Mouse (Mus musculus): Measurements from ENCODE around the gene Gprc6a.

The Gprc6a gene

GRCm38 (mm10) chr10:51631411-51632136 is at the start of gene Gprc6a:
Gprc6a (minus strand) TSS chr10:51631461.
- no peak for DNase-seq (ENCODE audit: low read depth, low spot score)

- no peak for DNase-seq (ENCODE audit: low read depth, low spot score)
These were observed 47.0 kb upstream of the Gprc6a start for GRCm38 (mm10) chr10:51678251-51678639.

- no peak for DNase-seq (ENCODE audit: low read depth, low spot score)
These were observed 46.4 kb upstream of the Gprc6a start, which contains the start of gene Rfx6 for GRCm38 (mm10) chr10:51677548-51678250. Rfx6 (plus strand) TSS chr10:51677756.

- no peak for DNase-seq (ENCODE audit: low read depth, low spot score)
These were observed 41.0 kb upstream of the Gprc6a start for GRCm38 (mm10) chr10:51672082-51672779.

- no peak for DNase-seq (ENCODE audit: low read depth, low spot score)
These were observed 40.3 kb upstream of the Gprc6a start for GRCm38 (mm10) chr10:51671583-51671982.

GRCm38 (mm10) chr10:51669334-51669733 is 38.1 kb upstream of the Gprc6a start:
- no peak for DNase-seq (ENCODE audit: low read depth, low spot score)

- no peak for DNase-seq (ENCODE audit: low read depth, low spot score)
These were observed 26.1 kb upstream of the Gprc6a start for GRCm38 (mm10) chr10:51657324-51657723.

GRCm38 (mm10) chr10:51649506-51650221 is 18.4 kb upstream of the Gprc6a start:
- DNase-seq (ENCODE audit: low read depth, low spot score) = no peak

GRCm38 (mm10) chr10:51621193-51621592 is 10.1 kb downstream of the Gprc6a start:
- DNase-seq (ENCODE audit: low read depth, low spot score) = no peak

GRCm38 (mm10) chr10:51620126-51620525 is 11.1 kb downstream of the Gprc6a start:
- DNase-seq (ENCODE audit: low read depth, low spot score) = no peak

- DNase-seq (ENCODE audit: low read depth, low spot score) = no peak
These were observed 12.7 kb downstream of the Gprc6a start for GRCm38 (mm10) chr10:51618538-51618937.

GRCm38 (mm10) chr10:51614826-51615590 is 16.3 kb downstream of the Gprc6a start:
- DNase-seq (ENCODE audit: low read depth, low spot score) = no peak

- no peak for DNase-seq (ENCODE audit: low read depth, low spot score)
These were observed 17.8 kb downstream of the Gprc6a start for GRCm38 (mm10) chr10:51613421-51613820.

GRCm38 (mm10) chr10:51611969-51612682 is 19.1 kb downstream of the Gprc6a start:
- no peak for DNase-seq (ENCODE audit: low read depth, low spot score)

GRCm38 (mm10) chr10:51609741-51610425 is 21.4 kb downstream of the Gprc6a start:
- no peak for DNase-seq (ENCODE audit: low read depth, low spot score)

- DNase-seq (ENCODE audit: low read depth, low spot score) = no peak
These were observed 34.2 kb downstream of the Gprc6a start for GRCm38 (mm10) chr10:51596928-51597635.

GRCm38 (mm10) chr10:51595001-51595931 is 36.0 kb downstream of the Gprc6a start:
- peak; percentile 56 for DNase-seq (ENCODE audit: low read depth, low spot score)

- DNase-seq (ENCODE audit: low read depth, low spot score) = no peak
These were observed 39.7 kb downstream of the Gprc6a start for GRCm38 (mm10) chr10:51591574-51591973.
